Mouse (Mus musculus) Patski (cell line): ENCODE results near the gene Ptgdr2. TPM values are rescaled to one million over a fixed set of nuclear protein-coding genes. Genes with fewer than 3 reads are reported as not detected.
A peak's percentile ranks its signal among the peaks of the same experiment; 100 is the strongest.

ENCODE experiments used
- ATAC-seq: fragments of 100-300 bp; one replicate; pipeline ENCODE4 v1.8.0; 2021
- CTCF ChIA-PET: fragments of 350-600 bp; sonication (Branson Sonifier 250); formaldehyde crosslinking; loops from one replicate; lab custom pipeline; 2022; ENCODE audit warnings: inconsistent platforms; lab: Charles Lee
- POLR2A ChIA-PET: fragments of 350-600 bp; sonication (Branson Sonifier 250); formaldehyde crosslinking; loops from one replicate; lab custom pipeline; 2022; ENCODE audit warnings: antibody characterized with exemption, inconsistent platforms; lab: Charles Lee
- DNase-seq: peaks from one replicate; pipeline ENCODE4 v3.0.0-alpha.2; 2011; ENCODE audit warnings: low read depth, low spot score
- H3K27me3 ChIP-seq: fragments of 371-371 bp; one replicate; pipeline ENCODE4 v1.5.1; 2021
- CTCF ChIP-seq: fragments of 100-300 bp; IDR thresholded peaks from one replicate; pipeline ENCODE4 v1.5.1; 2021
- in situ Hi-C: fragments of 300-500 bp; cut with MboI; formaldehyde crosslinking; loops from 3 replicates; pipeline ENCODE4 v1.11.1; 2018; ENCODE audit warnings: low pct_unique_long_range_greater_than_20kb, mixed read lengths
- polyA plus RNA-seq: library from polyadenylated mRNA; unstranded; gene quantifications from one replicate; pipeline ENCODE4 v1.2.3, GENCODE M21; 2021

Gene Ptgdr2
- polyA plus RNA-seq, 1 experiment from 2014 or later: 0.21 TPM

DNA sequence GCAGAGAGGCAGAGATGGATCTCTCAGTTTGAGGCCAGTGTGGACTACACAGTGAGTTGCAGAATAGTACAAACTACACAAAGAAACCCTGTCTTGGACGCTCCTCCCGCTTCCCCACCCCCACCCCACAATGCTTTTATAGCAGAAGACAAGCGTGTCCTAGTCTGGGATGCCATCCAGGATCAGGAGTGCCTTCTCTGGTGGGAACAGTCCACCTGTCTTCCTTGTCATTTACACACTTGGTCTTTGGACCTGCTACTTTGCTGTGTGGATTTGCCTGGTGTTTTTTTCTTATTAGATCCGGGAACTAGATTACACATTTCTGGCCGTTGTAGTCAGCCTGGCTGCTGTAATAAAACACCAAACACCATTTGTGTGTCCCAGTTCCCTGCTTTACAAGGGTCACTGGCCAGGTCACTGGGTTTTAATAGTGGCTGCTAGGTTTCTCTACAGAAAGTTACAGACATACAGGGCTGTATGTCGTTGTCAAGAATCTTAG, 10.8 kb upstream of the Ptgdr2 start:
- DNase-seq (peak; percentile 43), ATAC-seq (peak; percentile 42)
- ChIA-PET CTCF (interaction anchor here (1.1 kb wide), 1 partner anchor 18 kb away, joined by 3 read pairs; no protein-coding TSS in a partner anchor), POLR2A (no interaction called here)
- H3K27me3 ChIP-seq: no peaks in the 10 kb centered on the region
- TF ChIP-seq CTCF: no peak
- in situ Hi-C loops: no loop called here

DNA sequence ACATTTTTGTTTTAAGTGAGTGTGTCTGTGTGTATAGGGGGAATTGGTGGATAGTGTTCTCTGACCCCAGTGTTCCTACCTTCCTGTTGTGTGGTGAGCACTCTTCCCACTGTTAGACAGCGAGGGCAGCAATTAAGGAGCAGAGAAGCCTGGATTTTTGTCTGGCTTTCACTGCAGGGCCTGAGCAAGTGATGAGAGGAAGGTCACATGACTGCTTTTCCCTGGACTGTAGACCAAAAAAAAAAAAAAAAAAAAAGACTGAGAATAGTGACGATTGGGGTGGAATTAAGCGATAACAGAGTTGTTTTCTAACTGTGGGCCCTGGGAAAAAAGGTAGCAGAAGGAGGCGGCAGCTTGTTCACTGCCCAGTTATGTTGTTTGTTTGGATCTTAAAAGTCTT, 10.3 kb upstream of the Ptgdr2 start:
- DNase-seq (no peak), ATAC-seq (peak; percentile 18)
- no peaks in the 10 kb centered on the region for H3K27me3 ChIP-seq
- in situ Hi-C loops: no loop called here
- TF ChIP-seq CTCF: no peak
- CTCF ChIA-PET: interaction anchor here (1.1 kb wide), 1 partner anchor 18 kb away, joined by 3 read pairs; no protein-coding TSS in a partner anchor
- POLR2A ChIA-PET: no interaction called here

DNA sequence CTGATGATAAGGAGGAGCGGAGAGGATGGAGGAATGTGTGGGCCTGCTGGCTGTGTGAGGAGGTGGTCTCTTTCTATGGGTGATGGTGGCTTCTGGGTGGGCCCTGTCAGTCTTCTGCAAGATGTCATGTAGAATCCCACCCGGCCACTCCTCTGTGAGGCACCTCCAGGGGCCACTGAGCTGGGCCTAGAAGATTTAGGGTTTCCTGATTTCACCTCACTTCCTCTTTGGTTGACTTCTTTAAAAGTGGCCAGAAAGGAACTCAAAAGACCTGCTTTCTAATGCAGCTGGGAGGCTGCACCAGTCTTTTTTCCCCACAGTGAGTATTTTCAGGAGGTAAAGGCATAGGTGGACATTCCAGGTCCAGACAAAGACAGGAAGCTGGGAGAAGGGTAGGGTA, 6.3 kb upstream of the Ptgdr2 start:
- H3K27me3 ChIP-seq: peaks cover 14% of the 10 kb centered on the region
- CTCF ChIA-PET: no interaction called here
- ATAC-seq: no peak

DNA sequence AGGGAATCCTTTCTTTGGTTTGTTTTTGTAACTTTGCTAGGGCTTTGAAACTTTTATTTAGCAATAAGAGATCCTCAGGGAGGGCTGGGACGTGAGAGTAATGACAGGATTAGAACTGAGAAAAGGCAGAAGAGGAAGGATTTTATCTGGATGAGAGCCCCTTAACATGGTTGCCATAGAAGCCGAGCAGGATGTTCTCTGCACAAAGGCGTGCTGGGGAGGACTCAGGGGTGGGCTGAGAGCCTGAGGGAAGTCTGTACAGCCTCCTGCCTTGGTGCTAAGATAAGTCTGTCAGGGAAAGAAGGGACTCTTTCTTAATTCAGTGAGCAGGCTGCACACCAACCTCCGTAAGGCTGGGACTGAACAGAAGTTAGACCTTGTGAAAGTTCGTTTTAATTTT, 1.9 kb upstream of the Ptgdr2 start:
- CTCF ChIA-PET: interaction anchor here (1.0 to 1.3 kb wide), 2 partner anchors 27 to 41 kb away, joined by 3 to 5 read pairs; no protein-coding TSS in a partner anchor

More for the DNA sequence above, 6.3 kb upstream of the Ptgdr2 start:
- no peak for DNase-seq
- POLR2A ChIA-PET: no interaction called here
- in situ Hi-C loops: no loop called here
- TF ChIP-seq CTCF: no peak

DNA sequence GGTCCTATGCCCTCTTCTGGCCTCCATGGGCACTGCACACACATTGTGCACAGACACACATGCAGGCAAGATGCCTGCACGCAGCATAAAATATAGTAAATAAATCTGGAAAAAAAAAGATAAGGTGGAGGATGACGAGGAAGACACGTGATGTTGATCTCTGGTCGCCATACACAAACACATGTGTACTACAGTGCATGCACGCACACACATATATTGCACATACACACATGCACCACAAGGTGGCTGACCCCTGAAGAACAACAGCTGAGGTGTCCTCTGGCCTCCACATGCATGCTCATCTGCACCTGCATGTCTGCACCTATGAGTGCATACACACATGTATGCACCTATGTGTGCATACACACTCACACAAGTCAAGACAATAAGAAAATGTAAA, 883 bp upstream of the Ptgdr2 start:
- in situ Hi-C loops: no loop called here
- DNase-seq: no peak
- no peak for ATAC-seq
- peaks cover 14% of the 10 kb centered on the region for H3K27me3 ChIP-seq
- TF ChIP-seq CTCF: no peak
- ChIA-PET CTCF (interaction anchor here (1.2 kb wide), 2 partner anchors 17 to 40 kb away, joined by 3 to 4 read pairs; no protein-coding TSS in a partner anchor), POLR2A (interaction anchor here (1.7 kb wide), 1 partner anchor 8 kb away, joined by 5 read pairs; no protein-coding TSS in a partner anchor)

More for the DNA sequence above, 1.9 kb upstream of the Ptgdr2 start:
- ATAC-seq (no peak), DNase-seq (no peak)
- TF ChIP-seq CTCF: no peak
- in situ Hi-C loops: no loop called here
- H3K27me3 ChIP-seq: peaks cover 14% of the 10 kb centered on the region
- POLR2A ChIA-PET: interaction anchor here (0.9 to 1.7 kb wide), 2 partner anchors 9 to 11 kb away, joined by 4 to 5 read pairs; no protein-coding TSS in a partner anchor

DNA sequence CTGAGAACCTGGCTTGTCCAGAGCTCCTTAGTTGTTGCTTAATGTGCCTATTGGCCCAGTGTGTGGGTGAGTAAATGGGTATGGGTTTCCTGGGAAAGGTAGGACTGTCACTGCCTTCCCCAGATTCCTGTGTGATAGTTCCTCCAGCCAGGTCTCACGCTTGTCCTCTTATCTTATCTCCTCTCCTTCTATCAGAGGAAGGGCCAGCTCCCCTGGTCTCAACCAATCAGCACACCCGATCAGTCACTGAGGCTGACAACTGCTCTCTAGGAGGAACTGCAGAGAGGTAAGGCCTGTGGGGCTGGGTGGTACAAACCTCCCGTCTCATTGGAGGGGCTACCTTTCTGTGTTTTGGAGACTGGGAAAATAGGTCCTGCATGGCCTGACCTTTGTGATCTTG, 1.8 kb downstream of the Ptgdr2 start:
- POLR2A ChIA-PET: no interaction called here

DNA sequence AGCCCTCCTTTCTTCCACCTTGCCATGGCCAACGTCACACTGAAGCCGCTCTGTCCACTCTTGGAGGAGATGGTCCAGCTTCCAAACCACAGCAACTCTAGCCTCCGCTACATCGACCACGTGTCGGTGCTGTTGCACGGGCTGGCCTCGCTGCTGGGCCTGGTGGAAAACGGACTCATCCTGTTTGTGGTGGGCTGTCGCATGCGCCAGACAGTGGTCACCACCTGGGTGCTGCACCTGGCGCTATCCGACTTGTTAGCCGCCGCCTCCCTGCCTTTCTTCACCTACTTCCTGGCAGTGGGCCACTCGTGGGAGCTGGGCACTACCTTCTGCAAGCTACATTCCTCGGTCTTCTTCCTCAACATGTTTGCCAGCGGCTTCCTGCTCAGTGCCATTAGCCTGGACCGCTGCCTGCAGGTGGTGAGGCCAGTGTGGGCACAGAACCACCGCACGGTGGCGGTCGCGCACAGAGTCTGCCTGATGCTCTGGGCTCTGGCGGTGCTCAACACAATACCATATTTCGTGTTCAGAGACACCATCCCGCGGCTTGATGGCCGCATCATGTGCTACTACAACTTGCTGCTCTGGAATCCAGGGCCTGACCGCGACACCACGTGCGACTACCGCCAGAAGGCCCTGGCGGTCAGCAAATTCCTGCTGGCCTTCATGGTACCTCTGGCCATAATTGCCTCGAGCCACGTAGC, 3.3 kb downstream of the Ptgdr2 start:
- POLR2A ChIA-PET: no interaction called here
- in situ Hi-C loops: no loop called here
- no peak for DNase-seq
- H3K27me3 ChIP-seq: no peaks in the 10 kb centered on the region
- CTCF ChIA-PET: no interaction called here
- no peak for ATAC-seq
- TF ChIP-seq CTCF: no peak

More for the DNA sequence above, 1.8 kb downstream of the Ptgdr2 start:
- H3K27me3 ChIP-seq: peaks cover 14% of the 10 kb centered on the region
- ATAC-seq (no peak), DNase-seq (no peak)
- in situ Hi-C loops: no loop called here
- no peak for TF ChIP-seq CTCF
- CTCF ChIA-PET: interaction anchor here (0.9 to 1.2 kb wide), 2 partner anchors 10 to 31 kb away, joined by 3 read pairs; no protein-coding TSS in a partner anchor

DNA sequence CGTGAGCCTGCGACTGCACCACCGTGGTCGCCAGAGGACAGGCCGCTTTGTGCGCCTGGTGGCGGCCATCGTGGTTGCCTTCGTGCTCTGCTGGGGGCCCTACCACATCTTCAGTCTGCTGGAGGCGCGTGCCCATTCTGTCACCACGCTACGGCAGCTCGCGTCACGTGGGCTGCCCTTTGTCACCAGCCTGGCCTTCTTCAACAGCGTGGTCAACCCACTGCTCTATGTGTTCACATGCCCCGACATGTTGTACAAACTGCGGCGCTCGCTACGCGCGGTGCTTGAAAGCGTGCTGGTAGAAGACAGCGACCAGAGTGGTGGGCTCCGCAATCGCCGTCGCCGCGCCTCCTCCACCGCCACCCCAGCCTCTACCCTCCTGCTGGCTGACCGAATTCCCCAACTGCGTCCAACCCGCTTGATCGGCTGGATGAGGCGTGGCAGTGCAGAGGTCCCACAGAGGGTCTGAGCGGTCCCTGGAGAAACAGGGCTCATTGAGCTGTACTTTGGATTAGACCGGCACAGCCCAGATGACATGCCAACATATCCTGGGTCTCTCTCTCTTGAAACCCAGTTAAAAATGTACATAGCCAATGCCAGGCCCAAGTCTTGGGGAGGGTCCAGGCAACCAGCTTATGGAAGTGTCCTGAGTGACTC, 4.0 kb downstream of the Ptgdr2 start:
- POLR2A ChIA-PET: no interaction called here
- DNase-seq (no peak), ATAC-seq (no peak)
- no peak for TF ChIP-seq CTCF
- in situ Hi-C loops: no loop called here
- no peaks in the 10 kb centered on the region for H3K27me3 ChIP-seq
- CTCF ChIA-PET: no interaction called here

DNA sequence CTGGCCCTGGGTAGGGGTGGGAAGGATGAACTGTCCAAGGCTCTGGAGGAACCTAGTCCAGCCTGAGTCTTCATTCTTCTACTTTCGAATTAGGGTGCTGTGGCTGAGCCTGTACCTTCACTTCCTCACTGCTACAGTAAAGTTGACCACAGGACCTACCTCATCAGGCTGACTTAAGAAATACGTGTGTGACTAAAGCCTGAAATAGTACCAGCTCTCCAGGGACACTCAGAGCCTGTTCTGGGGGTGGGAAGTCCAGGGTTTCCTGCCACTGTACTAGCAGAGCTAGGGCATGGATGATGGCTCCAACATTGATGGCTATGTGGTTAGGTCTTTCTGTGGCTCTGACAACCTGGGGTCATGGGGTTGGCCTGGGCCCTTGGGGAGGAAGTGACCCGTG, 7.0 kb downstream of the Ptgdr2 start:
- CTCF ChIA-PET: interaction anchor here (1.0 to 3.0 kb wide), 3 partner anchors 15 to 47 kb away, joined by 3 to 12 read pairs (median 3); no protein-coding TSS in a partner anchor
- POLR2A ChIA-PET: interaction anchor here (0.9 kb wide), 1 partner anchor 9 kb away, joined by 5 read pairs; no protein-coding TSS in a partner anchor
- TF ChIP-seq CTCF: no peak
- DNase-seq (no peak), ATAC-seq (no peak)
- in situ Hi-C loops: no loop called here
- H3K27me3 ChIP-seq: no peaks in the 10 kb centered on the region

DNA sequence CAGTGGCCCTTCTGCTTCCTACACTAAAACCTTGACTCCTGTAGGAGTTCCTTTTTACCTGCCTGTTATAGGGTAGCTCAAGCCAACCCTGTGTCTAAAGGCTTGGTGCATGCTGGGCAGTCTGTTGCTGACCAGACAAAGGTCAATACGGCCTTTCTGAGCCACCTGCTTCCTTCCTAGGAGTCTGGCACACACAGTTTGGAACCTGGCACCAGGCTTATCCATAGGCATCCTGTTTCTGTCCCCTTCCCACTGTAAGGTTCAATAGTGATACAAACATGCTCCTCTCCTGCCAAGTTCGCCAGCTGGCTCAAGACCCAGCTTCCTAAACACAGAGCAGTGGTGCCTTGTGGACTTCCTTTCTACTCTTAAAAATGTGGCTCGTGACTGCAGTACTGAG, 9.5 kb downstream of the Ptgdr2 start:
- TF ChIP-seq CTCF: no peak
- CTCF ChIA-PET: interaction anchor here (1.5 to 3.0 kb wide), 3 partner anchors 9 to 39 kb away, joined by 4 to 12 read pairs (median 5); partner anchors contain the start of gene Ptgdr2
- no peaks in the 10 kb centered on the region for H3K27me3 ChIP-seq
- ATAC-seq: no peak
- POLR2A ChIA-PET: interaction anchor here (1.1 to 1.7 kb wide), 2 partner anchors 11 to 38 kb away, joined by 3 to 4 read pairs; no protein-coding TSS in a partner anchor
- in situ Hi-C loops: no loop called here
- no peak for DNase-seq
